Mouse (Mus musculus): ENCODE results near the gene Ngf.

GRCm38 (mm10) chr3:102556108-102556507, 86.4 kb downstream of the Ngf start:
- TF ChIP-seq USF1 (IDR thresholded peaks at IDR 0.05; ENCODE audit: low read depth, low read length) (no peak), MAX (IDR thresholded peaks at IDR 0.05; ENCODE audit: low read length) (no peak), ZC3H11A (IDR thresholded peaks at IDR 0.05; ENCODE audit: low read depth, low read length) (no peak), CTCF (IDR thresholded peaks at IDR 0.05 in 2 of 3, conservative IDR thresholded peaks at IDR 0.05 in 1 of 3; ENCODE audit: control insufficient read depth in 1 of 3, insufficient read depth in 1 of 3, low read depth in 2 of 3, low read length in 3 of 3, poor library complexity in 1 of 3, severe bottlenecking in 1 of 3) (no peak), POLR2A (IDR thresholded peaks at IDR 0.05; ENCODE audit: control insufficient read depth in 1 of 2, insufficient read depth in 1 of 2, low read depth in 1 of 2, low read length in 2 of 2, poor library complexity in 1 of 2) (no peak), SIN3A (IDR thresholded peaks at IDR 0.05; ENCODE audit: low read length) (no peak), USF2 (IDR thresholded peaks at IDR 0.05; ENCODE audit: borderline replicate concordance in 1 of 2, insufficient read depth in 1 of 2, low read depth in 1 of 2, low read length in 2 of 2) (no peak), NELFE (IDR thresholded peaks at IDR 0.05; ENCODE audit: low read depth, low read length) (no peak), MXI1 (IDR thresholded peaks at IDR 0.05; ENCODE audit: low read depth, low read length) (no peak), CHD2 (IDR thresholded peaks at IDR 0.05; ENCODE audit: low read length) (no peak), ZNF384 (IDR thresholded peaks at IDR 0.05; ENCODE audit: low read depth, low read length) (no peak)
